Mouse (Mus musculus) midbrain, embryonic 12.5 days (tissue): Measurements from ENCODE around the gene Clasp1. TPM values are rescaled to one million over a fixed set of nuclear protein-coding genes. Genes with fewer than 3 reads are reported as not detected.
"Not testable (repeated sequence)": the region's sequence is repeated elsewhere in the genome, so short reads cannot be mapped to it uniquely, and the experiment has no call there.

Source experiments
- ATAC-seq: fragments of 200-750 bp; cut with Nextera tagmentation; 2 replicates; pipeline ENCODE4 v1.8.0; 2017; ENCODE audit warnings: low read depth, moderate TSS enrichment, moderate library complexity; ENCODE audit not compliant: low FRiP score
- H3K27ac ChIP-seq: fragments of 300-500 bp; sonication (generic); replicated peaks from 2 replicates; pipeline ENCODE4 v1.5.1; 2016; ENCODE audit warnings: mild to moderate bottlenecking
- H3K27me3 ChIP-seq: fragments of 300-500 bp; sonication (generic); 2 replicates; pipeline ENCODE4 v1.6.1; 2016; ENCODE audit warnings: mild to moderate bottlenecking
- H3K36me3 ChIP-seq: fragments of 300-500 bp; sonication (generic); 2 replicates; pipeline ENCODE4 v1.6.1; 2016
- H3K4me1 ChIP-seq: fragments of 300-500 bp; sonication (generic); 2 replicates; pipeline ENCODE4 v1.6.1; 2016
- H3K4me2 ChIP-seq: fragments of 300-500 bp; sonication (generic); replicated peaks from 2 replicates; pipeline ENCODE4 v1.6.1; 2016; ENCODE audit warnings: mild to moderate bottlenecking, moderate library complexity
- H3K4me3 ChIP-seq: fragments of 300-500 bp; sonication (generic); 2 replicates; pipeline ENCODE4 v1.5.1; 2016; ENCODE audit warnings: mild to moderate bottlenecking
- H3K9ac ChIP-seq: fragments of 300-500 bp; sonication (generic); replicated peaks from 2 replicates; pipeline ENCODE4 v1.6.1; 2016; ENCODE audit warnings: mild to moderate bottlenecking, moderate library complexity
- H3K9me3 ChIP-seq: fragments of 300-500 bp; sonication (generic); 2 replicates; pipeline ENCODE4 v1.6.1; 2016; ENCODE audit warnings: mild to moderate bottlenecking
- WGBS: fragments of 180-500 bp; shearing (Covaris S2); methylation state at CpG from one replicate; pipeline ENCODE4 v1.1.7; 2016; 5-methylcytosine and 5-hydroxymethylcytosine counted together
- polyA plus RNA-seq: library from polyadenylated mRNA; unstranded; fragments of >200 nt; fragmentation: Nextera tagmentation; extraction: Ambion mirVana; gene quantifications from 2 replicates; pipeline ENCODE4 v1.2.1, GENCODE M21; 2016

The Clasp1 gene
- polyA plus RNA-seq, 1 experiment from 2014 or later, result 139 TPM

DNA sequence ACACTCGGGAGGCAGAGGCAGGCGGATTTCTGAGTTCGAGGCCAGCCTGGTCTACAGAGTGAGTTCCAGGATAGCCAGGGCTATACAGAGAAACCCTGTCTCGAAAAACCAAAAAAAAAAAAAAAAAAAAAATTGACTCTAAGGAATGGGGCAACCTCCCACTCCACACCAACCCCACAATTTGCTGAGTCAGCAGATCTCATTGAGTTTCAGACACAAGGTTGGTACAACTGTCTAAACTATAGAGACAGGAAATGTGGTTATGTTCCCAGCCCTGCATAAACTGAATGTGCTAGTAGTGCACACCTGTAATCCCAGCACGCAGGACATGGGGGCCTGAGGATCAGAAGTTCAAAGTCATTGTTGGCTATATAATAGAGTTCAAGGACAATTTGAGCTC, 232.2 kb downstream of the Clasp1 start:
- H3K27ac ChIP-seq, ATAC-seq, H3K36me3 ChIP-seq, H3K9ac ChIP-seq, H3K9me3 ChIP-seq, H3K27me3 ChIP-seq, H3K4me1 ChIP-seq, H3K4me3 ChIP-seq, H3K4me2 ChIP-seq: not testable (repeated sequence)
- 87% methylated on average over 5 of the region's 5 CpGs for WGBS

DNA sequence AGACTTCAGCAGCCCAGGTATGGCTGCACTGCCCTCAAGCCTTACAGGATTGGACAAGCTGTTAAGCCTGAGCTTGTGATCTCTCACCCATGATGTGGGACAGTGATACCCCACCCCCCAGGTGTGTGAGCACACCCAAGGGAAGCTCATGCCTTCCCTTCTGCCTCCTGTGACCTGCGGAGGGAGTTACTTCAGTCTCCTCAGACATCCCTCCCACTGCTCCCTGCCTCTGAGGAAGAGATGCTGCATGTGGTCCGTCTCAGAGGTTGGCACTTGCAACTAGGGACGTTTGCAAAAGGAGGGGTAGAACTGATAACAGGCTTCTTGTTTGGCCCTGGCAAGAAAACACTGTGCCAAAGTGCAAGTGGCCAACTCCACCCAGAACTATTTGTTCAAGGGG, 234.0 kb downstream of the Clasp1 start:
- no peak overlapping the region for H3K9ac ChIP-seq
- H3K36me3 ChIP-seq, result no peaks in the 10 kb centered on the region
- H3K4me3 ChIP-seq, result no peak overlapping the region
- no peak for ATAC-seq
- H3K4me2 ChIP-seq, result no peak overlapping the region
- H3K9me3 ChIP-seq, result no peaks in the 10 kb centered on the region
- no peak overlapping the region for H3K27ac ChIP-seq
- 63% methylated on average over 3 of the region's 3 CpGs for WGBS
- peaks cover 23% of the 10 kb centered on the region for H3K27me3 ChIP-seq
- 0 out of 2 replicates have a peak, but pooled peaks cover 6% of the 10 kb centered on the region for H3K4me1 ChIP-seq

DNA sequence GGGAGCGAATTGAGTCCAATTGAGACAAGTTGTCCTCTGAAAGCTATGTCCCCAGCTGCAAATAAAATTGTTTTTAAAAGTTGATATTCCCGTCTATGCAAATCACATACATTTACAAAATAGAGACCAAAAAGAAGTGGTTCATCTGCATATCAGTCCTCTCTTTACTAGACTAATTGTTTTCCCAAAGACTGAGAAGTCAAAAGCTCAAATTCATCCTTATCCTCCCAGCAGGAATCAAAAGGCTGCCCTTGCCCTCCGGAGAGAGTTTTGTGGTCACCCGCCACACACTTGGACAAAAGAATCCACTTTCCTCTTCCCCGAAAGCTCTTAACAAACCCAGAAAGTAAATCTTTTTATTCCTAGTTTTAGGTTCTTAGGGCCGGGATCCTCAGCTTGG, 236.6 kb downstream of the Clasp1 start:
- ATAC-seq, result no peak
- H3K27me3 ChIP-seq, result peaks cover 38% of the 10 kb centered on the region
- 20% methylated on average over 6 of the region's 6 CpGs for WGBS
- H3K27ac ChIP-seq, result no peak overlapping the region
- no peaks in the 10 kb centered on the region for H3K36me3 ChIP-seq
- 0 out of 2 replicates have a peak, but pooled peaks cover 14% of the 10 kb centered on the region for H3K4me1 ChIP-seq
- H3K4me2 ChIP-seq, result no peak overlapping the region
- H3K4me3 ChIP-seq, result no peak overlapping the region
- H3K9ac ChIP-seq, result no peak overlapping the region
- no peaks in the 10 kb centered on the region for H3K9me3 ChIP-seq

DNA sequence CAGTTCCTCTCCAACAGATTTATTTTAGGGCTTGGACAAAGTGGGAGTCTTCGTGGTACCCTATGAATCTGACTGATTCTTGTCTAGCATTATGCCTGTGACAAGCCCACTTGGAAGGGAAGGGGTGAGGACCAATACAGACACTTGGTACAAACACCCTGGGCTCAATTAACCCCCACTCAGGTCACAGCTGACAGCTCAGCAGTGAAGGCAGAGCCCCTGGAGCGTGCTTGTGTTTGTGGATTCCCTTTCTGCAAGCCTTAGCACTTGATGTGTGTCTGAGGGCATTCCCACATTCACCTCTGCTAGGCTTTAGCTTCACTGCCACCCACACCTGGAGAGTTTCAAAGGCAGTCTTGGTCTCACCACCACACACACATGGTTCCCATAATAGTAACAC, 237.1 kb downstream of the Clasp1 start:
- WGBS, result 66% methylated on average over 2 of the region's 2 CpGs
- no peak overlapping the region for H3K9ac ChIP-seq
- peaks cover 38% of the 10 kb centered on the region for H3K27me3 ChIP-seq
- no peaks in the 10 kb centered on the region for H3K9me3 ChIP-seq
- no peak overlapping the region for H3K27ac ChIP-seq
- no peaks in the 10 kb centered on the region for H3K36me3 ChIP-seq
- no peak for ATAC-seq
- no peak overlapping the region for H3K4me2 ChIP-seq
- 0 out of 2 replicates have a peak, but pooled peaks cover 14% of the 10 kb centered on the region for H3K4me1 ChIP-seq
- no peak overlapping the region for H3K4me3 ChIP-seq

DNA sequence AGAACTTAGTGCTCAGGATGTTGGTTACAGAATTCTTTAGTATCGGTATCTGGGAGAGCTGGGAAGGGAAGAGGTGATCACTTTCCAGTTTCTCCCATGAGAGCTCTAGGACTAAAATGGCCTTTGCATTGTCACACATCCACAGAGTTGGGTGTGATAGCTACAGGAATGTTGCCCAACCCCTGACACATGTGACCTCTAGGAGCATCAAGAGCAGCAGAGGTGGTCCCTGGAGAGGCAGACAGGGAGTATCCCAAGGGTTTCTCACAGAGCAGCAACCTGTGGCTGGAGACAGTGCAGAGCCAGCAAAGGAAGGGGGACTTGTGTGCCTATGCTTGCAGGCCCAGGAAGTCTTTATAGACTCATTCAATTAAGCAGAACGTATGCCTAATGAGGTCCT, 237.6 kb downstream of the Clasp1 start:
- WGBS, result 76% methylated on average over 2 of the region's 2 CpGs
- Histone ChIP-seq H3K9ac (no peak overlapping the region), H3K27ac (no peak overlapping the region), H3K27me3 (peaks cover 38% of the 10 kb centered on the region), H3K9me3 (no peaks in the 10 kb centered on the region), H3K4me2 (no peak overlapping the region), H3K4me1 (0 out of 2 replicates have a peak, but pooled peaks cover 14% of the 10 kb centered on the region), H3K36me3 (no peaks in the 10 kb centered on the region), H3K4me3 (no peak overlapping the region)
- ATAC-seq, result no peak

DNA sequence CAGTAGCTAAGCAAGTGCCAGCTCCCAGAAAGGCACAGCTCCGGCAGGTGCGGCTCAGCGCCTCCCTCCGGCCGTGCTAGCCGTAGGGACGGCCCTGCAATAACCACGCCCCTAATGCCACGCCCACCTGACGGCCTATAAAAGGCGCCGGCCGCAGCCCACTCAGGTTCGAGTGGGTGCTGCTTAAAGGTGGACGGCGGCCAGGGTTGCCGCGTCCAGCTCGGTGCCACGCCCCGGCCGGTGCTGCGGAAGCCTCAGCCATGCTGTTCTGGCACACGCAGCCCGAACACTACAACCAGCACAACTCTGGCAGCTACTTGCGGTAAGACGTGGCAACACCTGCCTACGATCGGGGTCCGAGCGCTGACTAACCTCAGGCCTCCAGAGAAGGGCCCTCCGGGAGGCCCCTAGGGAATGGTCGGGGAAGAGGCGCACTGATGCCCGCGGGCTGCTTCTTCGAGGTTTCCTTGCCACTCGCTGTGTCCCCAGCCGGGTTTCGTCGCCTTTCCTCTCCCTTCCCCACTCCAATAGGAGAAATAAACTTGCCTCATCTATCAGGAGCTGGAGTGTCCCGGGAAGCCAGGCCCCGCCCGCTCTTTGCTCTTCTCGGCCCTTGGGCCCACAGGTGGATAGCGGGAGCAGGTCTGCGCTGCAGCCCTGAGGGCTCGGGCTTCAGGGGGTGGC, 239.1 kb downstream of the Clasp1 start, which contains the start of gene Tfcp2l1:
TSS of gene Tfcp2l1 (plus strand) at position 165 of the 684 bp plus-strand sequence.
- peak; percentile 87 for ATAC-seq
- H3K36me3 ChIP-seq, result no peaks in the 10 kb centered on the region
- H3K4me3 ChIP-seq, result peak within 1 kb of the TSS; percentile 55

DNA sequence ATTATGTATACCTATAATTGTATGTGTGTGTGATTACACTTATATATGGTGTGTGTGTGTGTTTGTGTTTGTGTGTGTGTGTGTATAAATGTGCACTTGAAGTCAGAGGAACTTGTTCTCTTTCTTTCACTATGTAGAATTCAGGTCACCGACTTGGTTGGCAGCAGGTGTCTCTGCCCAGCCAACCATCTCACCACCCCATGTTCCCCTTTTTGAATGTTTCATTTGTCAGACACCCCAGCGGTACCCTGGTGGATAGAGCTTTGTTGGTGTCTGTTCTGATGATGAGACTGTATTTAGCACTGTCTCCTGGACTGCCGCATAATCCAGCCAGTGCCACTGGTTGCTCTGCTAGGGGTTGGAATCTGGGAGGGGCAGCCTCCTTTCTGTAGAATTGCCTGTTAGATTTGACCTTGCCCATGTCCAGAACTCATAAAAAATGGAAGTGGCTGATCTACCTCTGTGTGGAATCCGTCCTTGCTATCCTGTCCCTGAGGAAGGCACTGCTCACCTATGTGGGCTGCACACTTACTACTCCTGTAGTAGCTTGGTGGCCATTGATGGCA, 244.6 kb downstream of the Clasp1 start:
- Histone ChIP-seq H3K4me1 (0 out of 2 replicates have a peak, but pooled peaks cover under 1% of the 10 kb centered on the region), H3K36me3 (no peaks in the 10 kb centered on the region), H3K27ac (no peak overlapping the region), H3K9me3 (no peaks in the 10 kb centered on the region), H3K9ac (no peak overlapping the region), H3K27me3 (peaks cover 8% of the 10 kb centered on the region), H3K4me3 (no peak overlapping the region), H3K4me2 (no peak overlapping the region)
- 83% methylated on average over 4 of the region's 4 CpGs for WGBS
- no peak for ATAC-seq

More for the DNA sequence above, 239.1 kb downstream of the Clasp1 start, which contains the start of gene Tfcp2l1:
- H3K9ac ChIP-seq, result peak within 1 kb of the TSS; percentile 44
- under 1% methylated on average over 48 of the region's 48 CpGs for WGBS
- H3K4me1 ChIP-seq, result 0 out of 2 replicates have a peak, but pooled peaks cover 14% of the 10 kb centered on the region
- H3K4me2 ChIP-seq, result peak within 1 kb of the TSS; percentile 94
- H3K27ac ChIP-seq, result no peak within 1 kb of the TSS
- H3K27me3 ChIP-seq, result peaks cover 38% of the 10 kb centered on the region
- H3K9me3 ChIP-seq, result no peaks in the 10 kb centered on the region

DNA sequence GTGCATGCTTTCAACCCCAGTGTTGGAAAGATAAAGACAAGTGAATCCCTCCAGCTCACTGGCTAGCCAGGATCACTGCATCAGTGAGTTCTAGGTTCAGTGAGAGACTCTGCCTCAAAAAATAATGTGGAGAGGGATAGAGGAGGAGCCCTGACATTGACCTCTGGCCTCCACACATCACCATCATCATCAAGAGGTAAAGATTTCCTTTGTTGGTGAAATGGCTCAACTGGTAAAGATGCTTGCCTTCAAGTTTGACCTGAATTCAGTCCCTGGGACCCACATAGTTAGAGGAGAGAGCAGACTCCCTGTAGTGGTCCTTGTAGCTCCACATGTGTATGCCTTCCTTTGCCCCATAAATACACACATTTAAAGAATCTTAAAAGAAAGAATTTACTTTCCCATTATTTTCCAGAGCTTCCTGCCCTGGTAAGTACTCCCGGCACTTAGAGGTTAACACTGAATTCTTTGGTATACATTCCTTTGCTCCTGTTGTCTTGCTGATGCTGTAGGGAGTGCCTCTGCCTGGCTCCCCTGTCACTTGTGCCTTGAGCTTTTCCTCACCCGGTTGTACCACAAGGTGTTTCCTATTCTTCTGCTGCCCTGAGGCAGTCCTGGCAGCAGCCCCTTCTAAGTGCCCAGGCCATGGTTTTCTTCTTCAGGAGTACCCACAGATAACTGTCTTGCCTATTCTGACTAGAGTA, 253.6 kb downstream of the Clasp1 start:
- Histone ChIP-seq H3K4me3 (no peak overlapping the region), H3K9me3 (no peaks in the 10 kb centered on the region), H3K27ac (no peak overlapping the region), H3K4me1 (no peaks in the 10 kb centered on the region), H3K36me3 (no peaks in the 10 kb centered on the region), H3K4me2 (no peak overlapping the region), H3K9ac (no peak overlapping the region), H3K27me3 (no peaks in the 10 kb centered on the region)
- 67% methylated on average over 2 of the region's 2 CpGs for WGBS
- ATAC-seq, result no peak

DNA sequence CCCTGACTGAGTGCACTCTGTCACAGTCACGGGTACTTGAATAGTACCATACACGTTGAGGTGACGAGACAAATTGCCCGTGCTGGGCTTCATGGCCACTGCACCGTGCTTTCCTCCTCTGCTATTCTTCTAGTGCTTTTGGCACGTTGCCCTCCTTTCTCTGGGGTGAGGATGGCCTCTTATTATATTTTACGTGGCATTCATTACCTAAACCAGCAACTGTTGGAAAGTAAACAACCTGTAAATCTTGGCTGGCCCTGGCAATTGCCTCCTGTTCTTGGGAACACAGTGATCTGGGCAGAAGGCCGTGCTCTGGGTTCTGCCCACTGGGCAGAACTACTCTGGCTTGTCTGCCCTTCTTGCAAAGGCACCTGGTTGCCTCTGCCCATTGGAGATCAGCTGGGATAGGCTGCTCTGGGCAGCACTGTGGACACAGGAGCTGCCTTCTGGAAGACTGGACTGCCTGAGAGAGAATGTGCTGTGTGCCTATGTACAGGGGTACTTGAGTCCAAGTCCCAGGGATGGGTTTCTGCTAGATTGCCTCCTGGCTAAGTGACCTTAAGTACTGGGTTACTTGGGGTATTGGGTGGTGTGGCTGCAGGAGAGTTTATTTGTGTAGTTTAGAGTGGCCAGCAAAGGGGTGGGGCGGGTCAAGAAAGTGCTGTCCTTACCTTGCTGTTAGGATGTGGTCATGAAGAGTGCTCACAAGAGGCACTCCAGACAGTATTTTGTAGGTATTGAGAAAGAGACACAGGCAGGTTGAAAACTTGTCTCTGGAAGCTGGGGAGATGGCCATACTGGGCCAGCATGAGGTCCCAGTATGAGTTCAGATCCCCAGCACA, 254.5 kb downstream of the Clasp1 start:
- no peak overlapping the region for H3K9ac ChIP-seq
- no peak overlapping the region for H3K27ac ChIP-seq
- H3K4me1 ChIP-seq, result no peaks in the 10 kb centered on the region
- H3K4me2 ChIP-seq, result no peak overlapping the region
- no peak overlapping the region for H3K4me3 ChIP-seq
- no peaks in the 10 kb centered on the region for H3K36me3 ChIP-seq
- H3K9me3 ChIP-seq, result no peaks in the 10 kb centered on the region
- no peak for ATAC-seq
- 66% methylated on average over 9 of the region's 9 CpGs for WGBS
- H3K27me3 ChIP-seq, result no peaks in the 10 kb centered on the region

DNA sequence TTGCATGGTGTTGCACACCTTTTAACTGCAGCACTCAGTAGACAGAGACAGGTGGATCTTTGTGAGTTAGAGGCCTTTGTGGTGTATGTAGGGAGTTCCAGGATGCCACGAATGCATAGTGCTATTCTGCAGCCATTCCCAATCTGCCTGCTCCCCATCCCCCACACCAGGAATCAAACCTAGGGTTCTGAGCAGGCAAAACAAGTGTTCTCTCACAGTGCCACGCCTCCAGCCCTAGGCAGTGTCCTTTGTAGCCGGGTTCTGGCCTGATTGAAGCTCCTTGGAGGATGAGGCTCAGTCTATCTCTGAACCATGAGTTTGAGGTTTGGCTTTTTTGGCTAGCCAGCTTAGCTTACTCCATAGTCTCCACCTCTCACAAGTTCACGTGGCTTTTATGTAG, 256.8 kb downstream of the Clasp1 start:
- ATAC-seq, result no peak

DNA sequence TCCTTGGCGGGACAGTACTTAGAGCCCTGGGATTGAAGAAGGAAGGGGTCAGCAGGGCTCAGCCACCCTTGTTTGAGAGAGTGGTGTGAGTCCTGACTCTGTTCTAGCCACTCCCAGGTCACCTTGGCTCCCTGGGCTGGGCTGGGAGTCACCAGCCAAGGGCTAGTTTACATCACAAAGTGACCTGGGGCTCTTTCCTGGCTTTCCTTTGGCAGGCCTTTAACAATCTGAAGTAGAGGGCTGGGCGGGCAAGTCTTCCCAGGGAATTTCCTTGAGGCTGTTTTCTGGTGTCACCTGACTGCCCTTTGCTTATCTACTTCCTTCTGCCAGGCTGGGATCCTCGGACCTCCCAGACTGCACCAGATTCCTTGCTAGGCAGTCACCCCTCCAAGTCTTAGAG, 259.2 kb downstream of the Clasp1 start:
- 44% methylated on average over 3 of the region's 3 CpGs for WGBS

More for the DNA sequence above, 256.8 kb downstream of the Clasp1 start:
- WGBS, result 63% methylated on average over 4 of the region's 4 CpGs
- H3K4me3 ChIP-seq, result no peak overlapping the region
- H3K9me3 ChIP-seq, result no peaks in the 10 kb centered on the region
- H3K4me1 ChIP-seq, result 0 out of 2 replicates have a peak, but pooled peaks cover 2% of the 10 kb centered on the region
- H3K9ac ChIP-seq, result no peak overlapping the region
- H3K27me3 ChIP-seq, result no peaks in the 10 kb centered on the region
- no peak overlapping the region for H3K27ac ChIP-seq
- no peak overlapping the region for H3K4me2 ChIP-seq
- H3K36me3 ChIP-seq, result no peaks in the 10 kb centered on the region

More for the DNA sequence above, 259.2 kb downstream of the Clasp1 start:
- Histone ChIP-seq H3K4me1 (0 out of 2 replicates have a peak, but pooled peaks cover 7% of the 10 kb centered on the region), H3K9me3 (no peaks in the 10 kb centered on the region), H3K27ac (no peak overlapping the region), H3K27me3 (no peaks in the 10 kb centered on the region), H3K9ac (no peak overlapping the region), H3K4me3 (no peak overlapping the region), H3K36me3 (no peaks in the 10 kb centered on the region), H3K4me2 (no peak overlapping the region)
- ATAC-seq, result no peak
